Comparison of ENCODE assay signal across 7 mouse cellular contexts in genomic region chr6:122801801-122802514, GRCm38 (mm10). TPM values are rescaled to one million over a fixed set of nuclear protein-coding genes. Genes with fewer than 3 reads are reported as not detected.
DNase-seq lines count a peak whose midpoint lies in the region; ATAC-seq and TF ChIP-seq lines count a peak whose summit lies in the region.

No protein-coding gene starts in this region.

- peaks cover 7% of the 10 kb centered on the region; the same call in 1 of the 2 replicates for H3K27me3 ChIP-seq in E14TG2a.4 (ENCODE audit: insufficient read depth, low read length)
- H3K27me3 ChIP-seq in heart, embryonic 10.5 days (ENCODE audit: insufficient read depth, poor library complexity, severe bottlenecking), result peaks cover 9% of the 10 kb centered on the region; the same call in 1 of the 2 replicates

- peaks cover 7% of the 10 kb centered on the region for H3K36me3 ChIP-seq in E14TG2a.4 (ENCODE audit: insufficient read depth, low read length)
- H3K36me3 ChIP-seq in heart, embryonic 10.5 days, result no peaks in the 10 kb centered on the region
- no peaks in the 10 kb centered on the region for H3K36me3 ChIP-seq in macrophage (ENCODE audit: inconsistent target)

- H3K79me2 ChIP-seq in macrophage (ENCODE audit: inconsistent target), result no peaks in the 10 kb centered on the region

- peak; percentile 56 for ATAC-seq in common myeloid progenitor, adult 5-6 weeks (replicated peaks; ENCODE audit: low read depth, poor library complexity, severe bottlenecking)

- TF ChIP-seq CTCF in E14TG2a.4 (conservative IDR thresholded peaks at IDR 0.05; ENCODE audit: low read length), result no peak

- H3K4me3 ChIP-seq in E14TG2a.4 (replicated peaks; ENCODE audit: low read length), result peak overlapping the region; percentile 82
- H3K4me3 ChIP-seq in heart, embryonic 10.5 days, result peak overlapping the region; percentile 68
- peak overlapping the region; percentile 40 for H3K4me3 ChIP-seq in macrophage (ENCODE audit: inconsistent target)

- no peaks in the 10 kb centered on the region for H3K9me3 ChIP-seq in E14TG2a.4 (ENCODE audit: low read length)
- no peaks in the 10 kb centered on the region for H3K9me3 ChIP-seq in heart, embryonic 10.5 days

- H3K27ac ChIP-seq in heart, embryonic 10.5 days, result peak overlapping the region; percentile 90
- peak overlapping the region; percentile 57 for H3K27ac ChIP-seq in macrophage

- 2% methylated on average over 34 of the region's 34 CpGs for WGBS in heart, embryonic 10.5 days
- WGBS in macrophage (ENCODE audit: missing documents), result 7% methylated on average over 34 of the region's 34 CpGs

- DNase-seq in A20 (ENCODE audit: low read depth, low spot score), result peak; percentile 88
- peak; percentile 86 for DNase-seq in heart, embryonic 10.5 days (ENCODE audit: low spot score)
- DNase-seq in kidney, postnatal 10 days, result peak; percentile 51
- DNase-seq in spleen, adult 18-20 months, result peak; percentile 24 to 54

- H3K4me1 ChIP-seq in E14TG2a.4 (replicated peaks; ENCODE audit: low read depth, low read length), result peaks cover 40% of the 10 kb centered on the region
- H3K4me1 ChIP-seq in heart, embryonic 10.5 days, result peaks cover 16% of the 10 kb centered on the region

RNA-seq across cellular contexts. Expression of gene Slc2a3, which starts 0.5 kb away (rescaled TPM):
- total RNA-seq in common myeloid progenitor, adult 5-6 weeks (2017), result 21.6 and 24.4 TPM in 2 replicates
- 55.8 and 85.3 TPM in 2 replicates for polyA plus RNA-seq in heart, embryonic 10.5 days (2016; fragmentation: Nextera tagmentation; extraction: Ambion mirVana)
- 1 to 10 TPM in 21 of 26 experiments, under 1 TPM in 5; 0.51 to 9.7 (median 4.3) TPM for total RNA-seq in macrophage (2018; cell fraction: chromatin; rRNA removed)
- 1 to 10 TPM; 2.2 to 7.4 (median 4.6) TPM for total RNA-seq in macrophage (2018; cell fraction: cytosol; rRNA removed)
- 10 to 100 TPM in 2 of 26 experiments, 1 to 10 TPM in 24; 1.3 to 10.6 (median 3.9) TPM for total RNA-seq in macrophage (2018; cell fraction: nucleus; rRNA removed)
- 2.4 to 6.9 TPM (median 3.4 TPM) in 3 replicates for polyA plus RNA-seq in macrophage (2018)

RNA-seq across cellular contexts. Expression of gene Foxj2, which starts 17.8 kb away (rescaled TPM):
- 6.4 and 6.7 TPM in 2 replicates for total RNA-seq in common myeloid progenitor, adult 5-6 weeks (2017)
- polyA plus RNA-seq in heart, embryonic 10.5 days (2016; fragmentation: Nextera tagmentation; extraction: Ambion mirVana), result 4.8 and 4.9 TPM in 2 replicates
- total RNA-seq in macrophage (2018; cell fraction: chromatin; rRNA removed), result 10 to 100 TPM in 20 of 26 experiments, 1 to 10 TPM in 6; 2.6 to 31.0 (median 16.2) TPM
- 10 to 100 TPM in 25 of 26 experiments, 1 to 10 TPM in 1; 9.2 to 27.1 (median 21.6) TPM for total RNA-seq in macrophage (2018; cell fraction: cytosol; rRNA removed)
- 10 to 100 TPM in 25 of 26 experiments, 1 to 10 TPM in 1; 8.9 to 41.2 (median 20.1) TPM for total RNA-seq in macrophage (2018; cell fraction: nucleus; rRNA removed)
- polyA plus RNA-seq in macrophage (2018), result 12.2 to 18.5 TPM (median 15.1 TPM) in 3 replicates

RNA-seq across cellular contexts. Expression of gene C3ar1, which starts 54.0 kb away (rescaled TPM):
- not detected in 2 replicates for total RNA-seq in common myeloid progenitor, adult 5-6 weeks (2017)
- polyA plus RNA-seq in heart, embryonic 10.5 days (2016; fragmentation: Nextera tagmentation; extraction: Ambion mirVana), result 0.74 and 0.85 TPM in 2 replicates
- 100 to 1,000 TPM in 20 of 26 experiments, 10 to 100 TPM in 6; 26.3 to 225 (median 136) TPM for total RNA-seq in macrophage (2018; cell fraction: chromatin; rRNA removed)
- total RNA-seq in macrophage (2018; cell fraction: cytosol; rRNA removed), result 100 to 1,000 TPM; 577 to 982 (median 775) TPM
- total RNA-seq in macrophage (2018; cell fraction: nucleus; rRNA removed), result 1,000 to 10,000 TPM in 1 of 26 experiments, 100 to 1,000 TPM in 25; 108 to 1,011 (median 584) TPM
- polyA plus RNA-seq in macrophage (2018), result 541 to 857 TPM (median 783 TPM) in 3 replicates

Comparison
In these comparisons a context has a peak if more than half of its experiments do, and no peak if none do; other contexts are left out.
1. Peak in every context shown above with its lines: DNase-seq, ATAC-seq, H3K4me3 ChIP-seq and H3K27ac ChIP-seq.
2. RNA of gene C3ar1, which starts 54.0 kb away (polyA plus RNA-seq): 541 to 857 TPM in macrophage; 0.74 to 0.85 TPM in heart, embryonic 10.5 days; every median in the first group is over 100 times any median in the second.